Mouse (Mus musculus): ENCODE measurements around the gene Panx3. TPM values are rescaled to one million over a fixed set of nuclear protein-coding genes. Genes with fewer than 3 reads are reported as not detected.

The Panx3 gene
- total and polyA plus RNA-seq, 3 experiments, result 0.17 to 0.42 TPM; not detected in 1

GRCm38 (mm10) chr9:37663210-37663609 lies 5.8 kb downstream of the Panx3 start:
- Histone ChIP-seq H3K79me2 (ENCODE audit: control insufficient read depth, insufficient read depth, low read length, poor library complexity) (no peaks in the 10 kb centered on the region), H3K36me3 (ENCODE audit: control insufficient read depth in 1 of 2, insufficient read depth in 2 of 2, low read length in 2 of 2) (peaks cover 0 to 36% of the 10 kb centered on the region in 2 experiments; a peak in 2 of 4 replicates), H3K4me1 (ENCODE audit: control insufficient read depth in 1 of 2, insufficient read depth in 2 of 2, low read length in 2 of 2) (peaks cover 24 to 40% of the 10 kb centered on the region in 2 experiments), H3K9me3 (replicated peaks; ENCODE audit: insufficient read depth, low read length) (no peaks in the 10 kb centered on the region), H3K27me3 (ENCODE audit: control insufficient read depth in 1 of 2, insufficient read depth in 2 of 2, low read length in 2 of 2) (no peaks in the 10 kb centered on the region), H3K4me3 (ENCODE audit: control insufficient read depth in 1 of 2, insufficient read depth in 1 of 2, low read depth in 2 of 2, low read length in 2 of 2) (no peak overlapping the region), H3K27ac (ENCODE audit: control insufficient read depth, low read depth, low read length) (no peak overlapping the region), H3K9ac (ENCODE audit: control insufficient read depth, low read depth, low read length, poor library complexity, severe bottlenecking) (no peak overlapping the region)
- no peak for DNase-seq (ENCODE audit: low read depth, low spot score)
- TF ChIP-seq ZKSCAN1 (IDR thresholded peaks at IDR 0.05; ENCODE audit: low read depth, low read length) (no peak), CHD2 (IDR thresholded peaks at IDR 0.05; ENCODE audit: low read length) (no peak), MEF2A (IDR thresholded peaks at IDR 0.05; ENCODE audit: extremely low read depth, insufficient replicate concordance, low read depth, low read length, poor library complexity, severe bottlenecking) (no peak), MAX (IDR thresholded peaks at IDR 0.05; ENCODE audit: low read length) (no peak), UBTF (IDR thresholded peaks at IDR 0.05; ENCODE audit: borderline replicate concordance, insufficient read depth, low read depth, low read length) (no peak), JUND (IDR thresholded peaks at IDR 0.05; ENCODE audit: low read depth, low read length) (peak; percentile 90), EP300 (IDR thresholded peaks at IDR 0.05; ENCODE audit: low read depth in 1 of 2, low read length in 2 of 2) (peak in 1 of 2 experiments; percentile 18; a peak in 1 of 4 replicates), POLR2AphosphoS2 (IDR thresholded peaks at IDR 0.05; ENCODE audit: low read length) (no peak), BHLHE40 (IDR thresholded peaks at IDR 0.05; ENCODE audit: borderline replicate concordance, low read depth, low read length) (no peak), ZNF384 (IDR thresholded peaks at IDR 0.05; ENCODE audit: low read depth, low read length) (no peak), ZC3H11A (IDR thresholded peaks at IDR 0.05; ENCODE audit: low read depth, low read length) (no peak), CHD1 (IDR thresholded peaks at IDR 0.05; ENCODE audit: low read depth, low read length) (no peak), USF1 (IDR thresholded peaks at IDR 0.05; ENCODE audit: low read depth, low read length) (no peak), MYB (IDR thresholded peaks at IDR 0.05; ENCODE audit: low read depth, low read length) (no peak), GATA1 (IDR thresholded peaks at IDR 0.05; ENCODE audit: low read depth, low read length) (peak; percentile 56), RCOR1 (IDR thresholded peaks at IDR 0.05; ENCODE audit: low read depth, low read length) (0 out of 2 replicates have a peak, but pooled peaks have one; percentile 27), TCF12 (IDR thresholded peaks at IDR 0.05; ENCODE audit: low read depth, low read length) (peak; percentile 33; the same call in 1 of the 2 replicates), SMC3 (IDR thresholded peaks at IDR 0.05; ENCODE audit: low read depth, low read length) (no peak)

- no peak for TF ChIP-seq UBTF (IDR thresholded peaks at IDR 0.05; ENCODE audit: borderline replicate concordance, insufficient read depth, low read depth, low read length)
- TF ChIP-seq TCF12 (IDR thresholded peaks at IDR 0.05; ENCODE audit: low read depth, low read length), result no peak
- peak; percentile 35; the same call in 1 of the 2 replicates for TF ChIP-seq ETS1 (IDR thresholded peaks at IDR 0.05; ENCODE audit: low read depth, low read length)
- no peak for TF ChIP-seq POLR2AphosphoS5 (IDR thresholded peaks at IDR 0.05; ENCODE audit: borderline replicate concordance, low read depth, low read length)
- TF ChIP-seq GATA1 (IDR thresholded peaks at IDR 0.05; ENCODE audit: low read depth, low read length), result peak; percentile 35
- TF ChIP-seq SIN3A (IDR thresholded peaks at IDR 0.05; ENCODE audit: low read length), result peak; percentile 44; the same call in 1 of the 2 replicates
- TF ChIP-seq MYC (IDR thresholded peaks at IDR 0.05; ENCODE audit: low read depth, low read length), result 0 out of 2 replicates have a peak, but pooled peaks have one; percentile 36
- TF ChIP-seq TAL1 (IDR thresholded peaks at IDR 0.05; ENCODE audit: low read length), result no peak
- TF ChIP-seq E2F4 (IDR thresholded peaks at IDR 0.05; ENCODE audit: borderline replicate concordance, low read depth, low read length), result no peak
- TF ChIP-seq RCOR1 (IDR thresholded peaks at IDR 0.05; ENCODE audit: low read depth, low read length), result no peak
- TF ChIP-seq MAZ (IDR thresholded peaks at IDR 0.05; ENCODE audit: low read depth, low read length), result no peak
- TF ChIP-seq EP300 (IDR thresholded peaks at IDR 0.05; ENCODE audit: low read depth in 1 of 2, low read length in 2 of 2), result peak in 1 of 2 experiments; percentile 61; a peak in 1 of 4 replicates
- no peak for TF ChIP-seq KAT2A (conservative IDR thresholded peaks at IDR 0.05; ENCODE audit: low read depth, low read length)
- no peak for TF ChIP-seq HCFC1 (IDR thresholded peaks at IDR 0.05; ENCODE audit: low read depth, low read length)
- TF ChIP-seq ZNF384 (IDR thresholded peaks at IDR 0.05; ENCODE audit: low read depth, low read length), result peak; percentile 86
- peak; percentile 22; the same call in 1 of the 2 replicates for TF ChIP-seq MXI1 (IDR thresholded peaks at IDR 0.05; ENCODE audit: low read depth, low read length)
- no peak for TF ChIP-seq ELF1 (IDR thresholded peaks at IDR 0.05; ENCODE audit: low read depth, low read length)
- H3K9me3 ChIP-seq (replicated peaks; ENCODE audit: insufficient read depth, low read length), result no peaks in the 10 kb centered on the region
- peak overlapping the region; percentile 45; the same call in 1 of the 2 replicates for H3K27ac ChIP-seq (ENCODE audit: control insufficient read depth, low read depth, low read length)
- peaks cover 17% of the 10 kb centered on the region for H3K79me2 ChIP-seq (ENCODE audit: control insufficient read depth, insufficient read depth, low read length, poor library complexity)
- no peaks in the 10 kb centered on the region for H3K27me3 ChIP-seq (ENCODE audit: control insufficient read depth in 1 of 2, insufficient read depth in 2 of 2, low read length in 2 of 2)
- peak overlapping the region; percentile 16 to 38; a peak in 2 of 4 replicates for H3K4me3 ChIP-seq (ENCODE audit: control insufficient read depth in 1 of 2, insufficient read depth in 1 of 2, low read depth in 2 of 2, low read length in 2 of 2)
- H3K9ac ChIP-seq (ENCODE audit: control insufficient read depth, low read depth, low read length, poor library complexity, severe bottlenecking), result peak overlapping the region; percentile 14; the same call in 1 of the 2 replicates
- peak; percentile 35 for DNase-seq (ENCODE audit: low read depth, low spot score)
- H3K36me3 ChIP-seq (ENCODE audit: control insufficient read depth in 1 of 2, insufficient read depth in 2 of 2, low read length in 2 of 2), result peaks cover 4 to 25% of the 10 kb centered on the region in 2 experiments
- H3K4me1 ChIP-seq (ENCODE audit: control insufficient read depth in 1 of 2, insufficient read depth in 2 of 2, low read length in 2 of 2), result peaks cover 8 to 22% of the 10 kb centered on the region in 2 experiments
These were observed 9.6 kb downstream of the Panx3 start for GRCm38 (mm10) chr9:37659413-37659812.
